Mouse (Mus musculus) cortical plate, adult 2 months (tissue): ENCODE data around the gene Gm45062. TPM values are rescaled to one million over a fixed set of nuclear protein-coding genes. Genes with fewer than 3 reads are reported as not detected.
A peak's percentile ranks its signal among the peaks of the same experiment; 100 is the strongest.

ENCODE experiments used
- H3K27ac ChIP-seq: fragments of 200-500 bp; 2 replicates; pipeline ENCODE4 v1.5.1; 2012; ENCODE audit warnings: low read length, control low read depth, inconsistent platforms; ENCODE audit not compliant: insufficient read depth
- H3K4me1 ChIP-seq: fragments of 200-500 bp; 2 replicates; pipeline ENCODE4 v1.6.1; 2011; ENCODE audit warnings: low read length; ENCODE audit not compliant: control insufficient read depth, insufficient read depth
- H3K4me3 ChIP-seq: fragments of 200-500 bp; 2 replicates; pipeline ENCODE4 v1.5.1; 2011; ENCODE audit warnings: mild to moderate bottlenecking, low read length, control low read depth; ENCODE audit not compliant: insufficient read depth
- CTCF ChIP-seq: fragments of 200-500 bp; IDR thresholded peaks from 2 replicates; pipeline ENCODE4 v1.5.1; 2011; ENCODE audit warnings: mild to moderate bottlenecking, control low read depth, low read length; ENCODE audit not compliant: insufficient read depth; ENCODE audit errors: extremely low read depth
- POLR2A ChIP-seq: fragments of 200-500 bp; IDR thresholded peaks from 2 replicates; pipeline ENCODE4 v1.6.1; 2011; ENCODE audit warnings: mild to moderate bottlenecking, low read length, control low read depth; ENCODE audit not compliant: insufficient read depth; ENCODE audit errors: extremely low read depth
- polyA plus RNA-seq: library from polyadenylated mRNA; depleted of rRNA; stranded (reverse); fragments of >200 nt; gene quantifications from 2 replicates; pipeline ENCODE4 v1.2.3, GENCODE M21; 2012

The Gm45062 gene
- polyA plus RNA-seq, 1 experiment = 21.9 TPM

- Histone ChIP-seq H3K27ac (no peak overlapping the region), H3K4me1 (0 out of 2 replicates have a peak, but pooled peaks cover 1% of the 10 kb centered on the region)
- TF ChIP-seq CTCF (no peak), POLR2A (no peak)
Measured at GRCm38 (mm10) chr6:8623045-8623444, 363.8 kb downstream of the Gm45062 start.

GRCm38 (mm10) chr6:8628226-8628625 is 369.0 kb downstream of the Gm45062 start:
- TF ChIP-seq POLR2A (no peak), CTCF (no peak)
- no peak overlapping the region for H3K4me3 ChIP-seq
- no peak overlapping the region for H3K27ac ChIP-seq
- 0 out of 2 replicates have a peak, but pooled peaks cover 1% of the 10 kb centered on the region for H3K4me1 ChIP-seq

More at GRCm38 (mm10) chr6:8623045-8623444, 363.8 kb downstream of the Gm45062 start:
- H3K4me3 ChIP-seq = no peak overlapping the region

DNA sequence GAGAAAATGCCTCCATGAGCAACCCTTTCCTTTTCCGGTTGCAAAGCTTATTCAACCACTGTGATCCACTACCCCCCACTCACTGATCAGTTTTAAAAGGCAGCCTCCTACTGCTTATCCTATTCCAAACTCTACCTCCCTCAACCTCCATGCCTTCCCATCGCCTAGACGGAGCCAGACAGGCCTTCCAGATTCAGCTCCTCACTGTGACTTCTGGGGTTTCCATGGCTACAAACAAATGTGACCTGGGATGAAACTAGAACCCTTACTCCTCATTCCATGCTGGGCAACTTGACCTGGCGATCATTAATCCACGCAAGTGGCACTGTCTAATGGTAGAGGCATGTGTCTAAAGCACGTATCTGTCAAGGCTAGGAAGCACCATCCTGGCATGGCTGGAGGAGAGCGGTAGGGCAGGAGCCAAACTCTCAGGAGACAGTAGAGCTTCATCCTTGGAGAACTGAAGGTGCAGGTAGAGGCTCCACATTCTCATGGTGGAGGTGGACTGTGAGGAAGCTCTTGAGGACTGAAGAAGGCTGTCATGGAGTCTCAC is 369.5 kb downstream of the Gm45062 start:
- Histone ChIP-seq H3K4me1 (no peaks in the 10 kb centered on the region), H3K4me3 (no peak overlapping the region), H3K27ac (no peak overlapping the region)
- TF ChIP-seq CTCF (no peak), POLR2A (no peak)

- Histone ChIP-seq H3K27ac (no peak overlapping the region), H3K4me3 (no peak overlapping the region), H3K4me1 (no peaks in the 10 kb centered on the region)
- TF ChIP-seq CTCF = no peak
- no peak for TF ChIP-seq POLR2A
Measured at GRCm38 (mm10) chr6:8630531-8630930, 371.3 kb downstream of the Gm45062 start.

GRCm38 (mm10) chr6:8631362-8631761 is 372.1 kb downstream of the Gm45062 start:
- H3K27ac ChIP-seq = no peak overlapping the region
- H3K4me1 ChIP-seq = no peaks in the 10 kb centered on the region
- H3K4me3 ChIP-seq = no peak overlapping the region
- TF ChIP-seq CTCF (no peak), POLR2A (no peak)

DNA sequence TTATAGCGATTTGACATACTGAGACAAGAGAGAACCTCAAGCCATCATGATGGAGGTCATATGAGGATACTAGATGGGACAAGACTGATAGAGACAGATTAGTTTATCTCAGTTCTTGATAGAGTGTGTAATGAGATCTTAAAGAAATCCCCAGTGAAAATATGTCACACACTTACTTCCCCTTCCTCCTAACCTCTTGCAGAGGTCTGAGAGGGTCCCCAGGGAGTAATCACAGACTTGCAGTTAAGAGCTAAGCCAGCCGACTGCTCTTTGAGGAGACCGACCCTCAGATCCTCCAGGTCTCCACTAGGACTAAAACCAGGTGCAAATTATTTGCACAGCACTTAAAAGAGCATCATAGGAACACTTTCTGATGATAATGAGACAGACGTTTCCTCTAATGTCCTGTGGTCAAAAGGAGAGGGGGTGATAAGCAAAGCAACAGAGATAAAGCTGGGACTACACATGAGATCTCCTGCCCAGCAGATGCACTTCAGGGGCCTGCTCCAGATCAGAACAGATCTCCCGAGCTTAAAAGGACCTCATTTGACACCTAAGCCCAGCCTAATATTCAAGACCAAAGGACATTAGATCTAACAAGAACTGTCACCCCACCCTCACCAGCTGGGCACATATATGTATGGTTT is 372.9 kb downstream of the Gm45062 start:
- Histone ChIP-seq H3K4me1 (no peaks in the 10 kb centered on the region), H3K4me3 (no peak overlapping the region), H3K27ac (no peak overlapping the region)
- TF ChIP-seq POLR2A = no peak
- TF ChIP-seq CTCF = no peak

GRCm38 (mm10) chr6:8632701-8633100 is 373.5 kb downstream of the Gm45062 start:
- no peak overlapping the region for H3K4me3 ChIP-seq
- TF ChIP-seq POLR2A (no peak), CTCF (no peak)

DNA sequence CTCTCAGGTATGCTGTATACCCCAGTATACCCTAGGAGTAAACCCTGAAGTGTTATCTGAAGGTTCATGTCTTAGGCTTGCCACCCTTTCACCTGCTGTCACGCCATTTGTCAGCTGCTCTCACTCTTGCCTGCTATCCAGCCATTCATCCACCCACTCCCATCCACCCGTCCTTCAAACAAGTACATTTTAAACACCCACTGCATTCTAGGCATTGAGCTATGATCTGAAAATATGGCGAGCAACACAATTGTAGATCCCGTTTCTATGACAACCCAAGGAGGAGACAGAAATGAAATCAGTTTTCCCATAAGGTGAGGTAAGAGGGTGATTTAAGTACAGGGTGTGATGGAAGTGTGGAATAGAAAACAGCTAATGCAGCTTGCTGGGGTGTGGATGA is 378.9 kb downstream of the Gm45062 start:
- peak overlapping the region; percentile 41; the same call in 1 of the 2 replicates for H3K27ac ChIP-seq
- peaks cover 11% of the 10 kb centered on the region for H3K4me1 ChIP-seq
- H3K4me3 ChIP-seq = no peak overlapping the region
- TF ChIP-seq CTCF (no peak), POLR2A (no peak)

More at GRCm38 (mm10) chr6:8632701-8633100, 373.5 kb downstream of the Gm45062 start:
- Histone ChIP-seq H3K4me1 (peaks cover 3% of the 10 kb centered on the region), H3K27ac (no peak overlapping the region)

DNA sequence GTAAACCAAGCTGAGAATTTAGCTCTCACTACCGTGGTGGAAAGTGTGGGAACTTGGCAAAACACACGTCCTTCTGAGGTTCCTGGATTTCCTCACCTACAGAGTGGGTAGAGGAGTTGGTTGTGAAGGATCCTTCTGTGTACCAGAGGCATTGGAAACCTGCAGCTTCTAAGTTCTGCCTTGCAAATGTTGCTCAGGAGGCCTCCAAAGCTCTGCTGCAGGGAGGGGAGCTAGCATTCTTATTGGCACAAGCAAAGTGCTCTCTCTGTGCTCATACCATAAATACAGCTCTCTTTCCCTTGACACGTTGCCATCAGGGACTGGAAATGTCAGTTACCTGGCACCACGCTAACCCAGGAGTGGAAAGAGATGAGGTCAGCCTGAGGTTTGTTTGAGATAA is 379.6 kb downstream of the Gm45062 start:
- H3K27ac ChIP-seq = 0 out of 2 replicates have a peak overlapping the region, but pooled peaks have one; percentile 41
- H3K4me1 ChIP-seq = peaks cover 11% of the 10 kb centered on the region
- H3K4me3 ChIP-seq = no peak overlapping the region
- TF ChIP-seq CTCF (no peak), POLR2A (no peak)

DNA sequence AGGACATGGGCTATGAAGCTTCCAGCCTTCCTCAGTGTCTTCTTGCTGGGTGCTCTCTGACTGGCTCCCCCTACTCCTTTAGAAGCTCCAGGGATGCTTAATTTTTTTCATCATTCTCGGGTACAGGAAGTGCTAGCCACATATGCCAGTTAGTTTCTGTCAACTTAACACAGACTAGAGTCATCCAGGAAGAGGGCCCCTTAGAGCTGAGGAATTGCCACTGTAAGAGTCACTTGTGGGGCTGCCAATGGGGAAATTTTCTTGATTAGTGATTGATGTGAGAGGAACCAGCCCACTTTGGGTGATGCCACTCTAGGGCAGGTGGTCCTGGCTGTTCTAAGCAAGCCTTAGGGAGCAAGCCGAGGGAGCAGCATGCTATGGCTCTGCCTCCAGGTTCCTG is 380.3 kb downstream of the Gm45062 start:
- peaks cover 12% of the 10 kb centered on the region for H3K4me1 ChIP-seq

More for the DNA sequence above, 380.3 kb downstream of the Gm45062 start:
- TF ChIP-seq CTCF = no peak
- TF ChIP-seq POLR2A = no peak
- Histone ChIP-seq H3K27ac (no peak overlapping the region), H3K4me3 (no peak overlapping the region)
